Mouse (Mus musculus): ENCODE measurements at regions not wholly inside any gene's neighbourhood (a gene's known extent, or its start where the extent isn't known, plus 50 kb on each side); places are given as distances from the start of the nearest gene placed in this dataset.

- TF ChIP-seq POLR2A (IDR thresholded peaks at IDR 0.05; ENCODE audit: control insufficient read depth, low read depth, low read length): no peak
- no peak for TF ChIP-seq CTCF (IDR thresholded peaks at IDR 0.05; ENCODE audit: control insufficient read depth, insufficient read depth, insufficient replicate concordance, low read depth, low read length)
These were observed 1223.0 kb upstream of the A1bg start for GRCm38 (mm10) chr15:62145643-62146285.

Measured in testis, adult 2 months (tissue).